Mouse (Mus musculus): ENCODE results near the gene Uba52. TPM values are rescaled to one million over a fixed set of nuclear protein-coding genes. Genes with fewer than 3 reads are reported as not detected.

Gene Uba52
- total and polyA plus RNA-seq, 2 experiments from 2014 or later: 402 to 736 TPM

DNA sequence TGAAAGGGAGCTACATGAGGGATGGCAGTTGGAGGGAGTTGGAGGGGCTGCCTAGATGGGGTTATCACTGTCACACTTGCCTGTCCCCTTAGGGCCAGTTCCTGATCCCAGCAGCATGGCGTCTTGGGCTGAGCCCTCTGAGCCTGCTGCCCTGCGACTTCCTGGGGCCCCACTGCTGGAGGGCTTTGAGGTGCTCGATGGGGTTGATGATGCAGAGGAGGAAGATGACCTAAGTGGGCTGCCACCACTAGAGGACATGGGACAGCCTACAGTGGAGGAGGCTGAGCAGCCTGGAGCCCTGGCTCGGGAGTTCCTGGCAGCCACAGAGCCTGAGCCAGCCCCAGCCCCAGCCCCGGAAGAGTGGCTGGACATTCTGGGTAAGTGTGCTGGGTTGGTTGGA lies 18.7 kb upstream of the Uba52 start:
- H3K9ac ChIP-seq (replicated peaks; ENCODE audit: low read length, poor library complexity, severe bottlenecking): no peak overlapping the region
- H3K27ac ChIP-seq (ENCODE audit: low read depth, low read length): no peak overlapping the region
- peaks cover 3% of the 10 kb centered on the region; the same call in 1 of the 2 replicates for H3K4me1 ChIP-seq (ENCODE audit: insufficient read depth, low read length)
- peaks cover 32% of the 10 kb centered on the region for H3K36me3 ChIP-seq (ENCODE audit: insufficient read depth, low read length)
- H3K9me3 ChIP-seq (ENCODE audit: low read length): no peaks in the 10 kb centered on the region
- H3K4me2 ChIP-seq (ENCODE audit: low read depth, low read length, poor library complexity, severe bottlenecking): no peak overlapping the region
- ATAC-seq (ENCODE audit: low FRiP score) (no peak), DNase-seq (ENCODE audit: low spot score) (no peak)
- no peak overlapping the region for H3K4me3 ChIP-seq (ENCODE audit: low read depth, low read length)
- no peak for TF ChIP-seq CTCF (IDR thresholded peaks at IDR 0.05)
- WGBS: 77% methylated on average over 5 of the region's 5 CpGs
- H3K27me3 ChIP-seq (ENCODE audit: insufficient read depth, low read length): no peaks in the 10 kb centered on the region

DNA sequence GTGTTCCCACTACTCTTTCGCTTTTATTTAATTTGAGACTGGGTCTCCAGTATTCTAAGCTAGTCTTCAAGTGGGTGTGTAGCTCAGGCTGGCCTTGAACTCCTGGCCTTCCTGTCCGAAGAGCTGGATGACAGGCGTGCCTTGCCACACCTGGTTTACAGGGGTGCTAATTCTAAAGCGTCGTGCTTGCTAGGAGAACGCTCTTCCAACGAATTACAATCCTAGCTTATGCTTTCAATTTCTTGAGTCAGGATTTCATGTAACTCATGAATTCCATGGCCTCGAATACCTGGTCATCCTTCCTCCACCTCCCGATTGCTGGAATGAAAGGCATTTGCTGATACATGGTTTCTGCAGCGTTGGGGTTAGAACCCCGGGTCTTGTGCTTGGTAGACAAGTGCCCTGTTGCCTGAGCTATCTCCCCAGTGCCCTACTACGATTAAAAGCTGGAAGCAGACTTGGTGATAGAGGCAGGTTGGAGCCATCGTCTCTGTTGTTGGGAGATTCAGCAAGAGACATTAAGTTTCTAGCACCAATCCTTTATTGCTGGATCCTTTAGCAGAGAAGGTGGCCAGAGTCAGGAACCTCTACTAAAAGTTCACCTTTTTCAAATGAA lies 17.7 kb upstream of the Uba52 start:
- H3K4me3 ChIP-seq (ENCODE audit: low read depth, low read length): peak overlapping the region; percentile 70
- peak overlapping the region; percentile 75 for H3K27ac ChIP-seq (ENCODE audit: low read depth, low read length)
- peaks cover 6% of the 10 kb centered on the region; the same call in 1 of the 2 replicates for H3K4me1 ChIP-seq (ENCODE audit: insufficient read depth, low read length)
- no peaks in the 10 kb centered on the region for H3K9me3 ChIP-seq (ENCODE audit: low read length)
- no peak for TF ChIP-seq CTCF (IDR thresholded peaks at IDR 0.05)
- peak overlapping the region; percentile 71 for H3K9ac ChIP-seq (replicated peaks; ENCODE audit: low read length, poor library complexity, severe bottlenecking)
- DNase-seq (ENCODE audit: low spot score): no peak
- ATAC-seq (ENCODE audit: low FRiP score): no peak
- peak overlapping the region; percentile 82 for H3K4me2 ChIP-seq (ENCODE audit: low read depth, low read length, poor library complexity, severe bottlenecking)
- no peaks in the 10 kb centered on the region for H3K27me3 ChIP-seq (ENCODE audit: insufficient read depth, low read length)
- peaks cover 26% of the 10 kb centered on the region for H3K36me3 ChIP-seq (ENCODE audit: insufficient read depth, low read length)
- 35% methylated on average over 13 of the region's 13 CpGs for WGBS

DNA sequence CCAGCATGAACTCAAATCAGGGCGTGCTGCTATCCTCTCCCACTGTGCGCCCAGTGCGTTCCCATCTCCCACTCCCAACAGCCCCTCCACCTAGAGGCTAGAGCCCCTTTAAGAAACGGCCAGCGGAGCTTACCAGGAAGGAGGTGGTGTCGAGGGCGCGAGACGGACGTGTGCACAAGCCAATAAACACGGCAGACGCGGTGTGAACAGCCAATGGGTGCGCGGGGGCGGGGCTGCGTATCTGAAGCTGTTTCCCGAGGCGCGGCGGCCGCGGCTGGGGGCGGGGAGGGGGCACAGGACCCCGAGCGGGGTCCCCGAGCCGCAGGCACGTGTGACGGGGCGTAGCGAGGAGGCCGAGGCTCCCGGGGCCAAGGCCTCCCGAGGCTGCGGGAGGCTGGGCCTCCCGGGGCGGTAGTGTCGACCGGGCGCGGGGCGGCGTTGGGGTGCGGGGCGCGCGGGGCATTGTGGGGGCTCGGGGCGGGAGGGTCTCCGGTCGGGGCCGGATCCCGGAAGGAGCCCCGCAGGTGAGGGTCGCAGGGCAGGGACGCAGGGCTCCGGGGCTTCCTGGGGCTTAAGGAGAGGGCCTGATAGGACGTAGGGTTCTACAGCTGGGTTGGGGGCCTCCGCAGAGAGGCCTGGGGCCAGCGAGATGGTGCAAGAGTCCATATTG lies 17.0 kb upstream of the Uba52 start, which contains the start of the genes Fkbp8 and Kxd1:
TSS of gene Fkbp8 (plus strand) at position 213 of the 670 bp plus-strand sequence.
TSS of gene Kxd1 (minus strand) at position 445 of the 670 bp plus-strand sequence.
- peak within 1 kb of the TSS; percentile 70 for H3K4me3 ChIP-seq (ENCODE audit: low read depth, low read length)
- H3K4me1 ChIP-seq (ENCODE audit: insufficient read depth, low read length): peaks cover 6% of the 10 kb centered on the region; the same call in 1 of the 2 replicates
- H3K9me3 ChIP-seq (ENCODE audit: low read length): no peaks in the 10 kb centered on the region
- DNase-seq (ENCODE audit: low spot score) (peak; percentile 97), ATAC-seq (ENCODE audit: low FRiP score) (peak; percentile 92)
- H3K27ac ChIP-seq (ENCODE audit: low read depth, low read length): peak within 1 kb of the TSS; percentile 75
- peak within 1 kb of the TSS; percentile 71 for H3K9ac ChIP-seq (replicated peaks; ENCODE audit: low read length, poor library complexity, severe bottlenecking)
- H3K27me3 ChIP-seq (ENCODE audit: insufficient read depth, low read length): no peaks in the 10 kb centered on the region
- peak; percentile 55 for TF ChIP-seq CTCF (IDR thresholded peaks at IDR 0.05)
- H3K36me3 ChIP-seq (ENCODE audit: insufficient read depth, low read length): peaks cover 23% of the 10 kb centered on the region
- peak within 1 kb of the TSS; percentile 82 for H3K4me2 ChIP-seq (ENCODE audit: low read depth, low read length, poor library complexity, severe bottlenecking)
- 1% methylated on average over 44 of the region's 61 CpGs for WGBS

DNA sequence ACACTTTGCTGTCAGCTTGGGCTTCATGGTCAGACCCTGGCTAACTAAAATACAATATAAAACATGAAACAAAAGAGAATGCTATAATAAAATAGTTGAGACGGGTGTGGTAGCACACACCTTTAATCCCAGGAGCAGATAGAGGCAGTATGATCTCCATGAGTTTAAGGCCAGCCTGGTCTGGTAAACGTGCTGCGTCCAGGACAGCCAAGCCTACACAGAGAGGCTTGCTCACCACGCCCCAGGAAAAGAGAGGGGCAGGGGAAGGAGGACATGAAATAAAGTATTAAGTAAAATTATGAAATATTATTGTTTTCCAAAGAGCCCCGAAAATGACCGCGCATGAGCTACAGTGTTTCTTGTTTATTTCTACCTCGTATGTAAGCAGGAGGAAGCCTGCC lies 16.5 kb upstream of the Uba52 start:
- ATAC-seq (ENCODE audit: low FRiP score): no peak

DNA sequence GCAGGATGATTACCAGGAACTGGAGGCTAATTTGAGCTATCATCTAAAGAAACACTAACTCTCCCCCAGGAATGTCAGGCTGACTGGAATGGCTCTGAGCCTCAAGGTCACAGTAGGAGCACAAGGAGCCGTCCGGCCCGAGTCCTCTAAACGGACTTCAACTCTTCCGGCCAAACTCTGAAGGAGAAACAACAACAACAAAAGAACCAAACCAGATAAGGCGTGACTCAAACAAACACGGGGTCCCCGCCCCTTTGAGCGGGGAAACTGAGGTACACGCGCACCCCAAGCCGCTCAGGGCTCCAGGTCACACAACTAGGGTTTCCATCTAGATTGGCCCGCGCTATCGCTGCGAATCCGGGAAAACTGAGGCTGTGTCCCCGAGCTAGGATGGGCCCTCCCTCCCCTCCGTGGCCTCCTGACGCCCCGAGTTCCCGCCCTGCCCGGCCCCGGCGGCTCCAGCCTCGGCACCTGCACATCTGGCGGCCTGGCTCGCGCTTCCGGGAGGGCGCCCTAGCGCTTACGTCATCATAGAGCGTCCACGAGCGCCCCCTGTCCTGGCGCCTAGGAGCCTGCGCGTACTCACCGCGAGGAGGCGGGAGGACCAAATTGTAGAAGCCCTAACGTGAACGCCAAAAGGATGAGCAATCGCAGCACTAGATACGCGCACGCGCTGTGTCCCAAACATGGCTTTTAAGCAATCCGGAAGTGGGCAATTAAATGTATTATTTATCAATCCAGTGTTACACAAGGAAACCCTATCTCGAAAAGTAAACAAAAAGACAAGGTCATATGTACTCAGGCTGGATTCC lies 12.2 kb upstream of the Uba52 start:
- peak overlapping the region; percentile 73 for H3K4me3 ChIP-seq (ENCODE audit: low read depth, low read length)
- H3K4me2 ChIP-seq (ENCODE audit: low read depth, low read length, poor library complexity, severe bottlenecking): peak overlapping the region; percentile 77
- H3K4me1 ChIP-seq (ENCODE audit: insufficient read depth, low read length): 0 out of 2 replicates have a peak, but pooled peaks cover 3% of the 10 kb centered on the region
- peak overlapping the region; percentile 83 for H3K9ac ChIP-seq (replicated peaks; ENCODE audit: low read length, poor library complexity, severe bottlenecking)
- peaks cover 14% of the 10 kb centered on the region for H3K36me3 ChIP-seq (ENCODE audit: insufficient read depth, low read length)
- no peaks in the 10 kb centered on the region for H3K9me3 ChIP-seq (ENCODE audit: low read length)
- peak; percentile 85 for ATAC-seq (ENCODE audit: low FRiP score)
- peak; percentile 85 for TF ChIP-seq CTCF (IDR thresholded peaks at IDR 0.05)
- no peaks in the 10 kb centered on the region for H3K27me3 ChIP-seq (ENCODE audit: insufficient read depth, low read length)
- DNase-seq (ENCODE audit: low spot score): peak; percentile 99
- H3K27ac ChIP-seq (ENCODE audit: low read depth, low read length): peak overlapping the region; percentile 87
- WGBS: under 1% methylated on average over 50 of the region's 51 CpGs

More for the DNA sequence above, 16.5 kb upstream of the Uba52 start:
- H3K4me2 ChIP-seq (ENCODE audit: low read depth, low read length, poor library complexity, severe bottlenecking): peak overlapping the region; percentile 82
- H3K9me3 ChIP-seq (ENCODE audit: low read length): no peaks in the 10 kb centered on the region
- no peaks in the 10 kb centered on the region for H3K27me3 ChIP-seq (ENCODE audit: insufficient read depth, low read length)
- no peak for DNase-seq (ENCODE audit: low spot score)
- TF ChIP-seq CTCF (IDR thresholded peaks at IDR 0.05): no peak
- H3K9ac ChIP-seq (replicated peaks; ENCODE audit: low read length, poor library complexity, severe bottlenecking): peak overlapping the region; percentile 71
- peaks cover 6% of the 10 kb centered on the region; the same call in 1 of the 2 replicates for H3K4me1 ChIP-seq (ENCODE audit: insufficient read depth, low read length)
- peaks cover 18% of the 10 kb centered on the region for H3K36me3 ChIP-seq (ENCODE audit: insufficient read depth, low read length)
- H3K27ac ChIP-seq (ENCODE audit: low read depth, low read length): peak overlapping the region; percentile 75
- under 1% methylated on average over 8 of the region's 8 CpGs for WGBS
- H3K4me3 ChIP-seq (ENCODE audit: low read depth, low read length): peak overlapping the region; percentile 70
